Comparison of ENCODE assay signal across 23 mouse cellular contexts in the genomic region with DNA sequence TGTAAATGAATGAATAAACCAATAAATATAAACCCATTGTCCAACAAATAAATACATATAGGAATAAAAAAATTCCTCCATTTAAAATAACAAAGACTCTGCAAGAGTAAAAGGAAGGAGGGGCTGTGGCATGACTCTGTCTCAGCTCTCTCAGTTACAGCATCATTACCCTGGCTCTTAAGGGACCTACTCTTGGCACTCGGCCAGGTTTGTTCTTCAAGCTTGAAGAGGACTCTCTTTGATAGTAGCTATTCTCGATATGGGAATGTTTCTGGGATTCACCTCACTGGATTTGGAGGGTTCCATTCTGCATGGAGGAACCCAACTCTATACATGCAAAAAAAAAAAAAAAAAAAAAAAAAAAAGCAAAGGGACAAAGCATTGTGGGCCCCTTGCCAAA. TPM values are rescaled to one million over a fixed set of nuclear protein-coding genes. Genes with fewer than 3 reads are reported as not detected.
DNase-seq lines count a peak whose midpoint lies in the region; ATAC-seq and TF ChIP-seq lines count a peak whose summit lies in the region.
"Had no signal": no experiment of that assay in that cellular context is flagged by ENCODE, and none has a peak within 500 bp of the region (broad histone marks: within the 10 kb centered on the region; RNA-seq: fewer than 3 reads in every experiment).

No protein-coding gene starts in this region.

- DNase-seq in heart, adult 11 months: peak; percentile 28
- no peak for DNase-seq in heart, adult 18-20 months
- no peak for DNase-seq in lung, adult 2 months
- DNase-seq in 416B (ENCODE audit: low read depth) (peak; percentile 6), MEL (ENCODE audit: low read depth, low spot score) (peak; percentile 24)
- no peak for DNase-seq in layer of hippocampus, adult 18-20 months (ENCODE audit: low spot score in 2 of 2)
- DNase-seq: cerebellum, adult 11-12 months had no signal

- no peak overlapping the region for H3K9ac ChIP-seq in lung, embryonic 15.5 days
- H3K9ac ChIP-seq in MEL (ENCODE audit: control insufficient read depth, low read depth, low read length, poor library complexity, severe bottlenecking): no peak overlapping the region
- H3K9ac ChIP-seq: embryonic facial prominence, embryonic 13.5 days; hindbrain, embryonic 13.5 days; limb, embryonic 13.5 days; liver, embryonic 14.5 days; neural tube, embryonic 12.5 days had no signal

- H3K27ac ChIP-seq in lung, embryonic 15.5 days: no peak overlapping the region
- H3K27ac ChIP-seq in MEL (ENCODE audit: control insufficient read depth, low read depth, low read length): no peak overlapping the region
- H3K27ac ChIP-seq: embryonic facial prominence, embryonic 13.5 days; hindbrain, embryonic 13.5 days; kidney, postnatal 0 days; limb, embryonic 13.5 days; liver, embryonic 14.5 days; neural tube, embryonic 12.5 days had no signal

- WGBS in lung, embryonic 15.5 days: 24% methylated on average over 2 of the region's 2 CpGs
- WGBS in lung, adult 2 months: 38% methylated on average over 2 of the region's 2 CpGs

- no peaks in the 10 kb centered on the region for H3K27me3 ChIP-seq in lung, embryonic 15.5 days
- peaks cover 0 to 3% of the 10 kb centered on the region in 2 experiments; a peak in 2 of 4 replicates for H3K27me3 ChIP-seq in MEL (ENCODE audit: control insufficient read depth in 1 of 2, insufficient read depth in 2 of 2, low read length in 2 of 2)
- H3K27me3 ChIP-seq: embryonic facial prominence, embryonic 13.5 days; hindbrain, embryonic 13.5 days; limb, embryonic 13.5 days; neural tube, embryonic 12.5 days had no signal

- no peak for TF ChIP-seq RAD21 in MEL (IDR thresholded peaks at IDR 0.05; ENCODE audit: low read depth, low read length)

- no peak for TF ChIP-seq POLR2A in lung, adult 2 months (IDR thresholded peaks at IDR 0.05; ENCODE audit: borderline replicate concordance, extremely low read depth, low read depth, low read length)
- no peak for TF ChIP-seq POLR2A in MEL (IDR thresholded peaks at IDR 0.05; ENCODE audit: control insufficient read depth in 1 of 2, insufficient read depth in 1 of 2, low read depth in 1 of 2, low read length in 2 of 2, poor library complexity in 1 of 2)

- peaks cover 19% of the 10 kb centered on the region for H3K4me1 ChIP-seq in lung, embryonic 15.5 days
- no peaks in the 10 kb centered on the region; the same call in 1 of the 2 replicates for H3K4me1 ChIP-seq in lung, adult 2 months (ENCODE audit: control insufficient read depth, insufficient read depth, low read length)
- H3K4me1 ChIP-seq in MEL (ENCODE audit: control insufficient read depth in 1 of 2, insufficient read depth in 2 of 2, low read length in 2 of 2): no peaks in the 10 kb centered on the region
- H3K4me1 ChIP-seq: hindbrain, embryonic 13.5 days; limb, embryonic 13.5 days; neural tube, embryonic 12.5 days had no signal

- H3K9me3 ChIP-seq in lung, embryonic 15.5 days: no peaks in the 10 kb centered on the region; the same call in 1 of the 2 replicates
- H3K9me3 ChIP-seq in MEL (replicated peaks; ENCODE audit: insufficient read depth, low read length): no peaks in the 10 kb centered on the region
- H3K9me3 ChIP-seq: hindbrain, embryonic 13.5 days; neural tube, embryonic 12.5 days had no signal

- H3K79me2 ChIP-seq in MEL (ENCODE audit: control insufficient read depth, insufficient read depth, low read length, poor library complexity): no peaks in the 10 kb centered on the region

- TF ChIP-seq EP300 in MEL (IDR thresholded peaks at IDR 0.05; ENCODE audit: low read depth in 1 of 2, low read length in 2 of 2): no peak

- no peaks in the 10 kb centered on the region for H3K36me3 ChIP-seq in lung, embryonic 15.5 days
- no peaks in the 10 kb centered on the region for H3K36me3 ChIP-seq in MEL (ENCODE audit: control insufficient read depth in 1 of 2, insufficient read depth in 2 of 2, low read length in 2 of 2)
- H3K36me3 ChIP-seq: embryonic facial prominence, embryonic 13.5 days; hindbrain, embryonic 13.5 days; limb, embryonic 13.5 days; neural tube, embryonic 12.5 days had no signal

- H3K4me3 ChIP-seq in lung, embryonic 15.5 days: no peak overlapping the region
- no peak overlapping the region for H3K4me3 ChIP-seq in lung, adult 2 months (replicated peaks; ENCODE audit: extremely low read depth, low read depth, low read length)
- no peak overlapping the region for H3K4me3 ChIP-seq in MEL (ENCODE audit: control insufficient read depth in 1 of 2, insufficient read depth in 1 of 2, low read depth in 2 of 2, low read length in 2 of 2)
- H3K4me3 ChIP-seq: embryonic facial prominence, embryonic 13.5 days; hindbrain, embryonic 13.5 days; limb, embryonic 13.5 days; neural tube, embryonic 12.5 days had no signal

- H3K4me2 ChIP-seq in lung, embryonic 15.5 days: no peak overlapping the region
- H3K4me2 ChIP-seq: embryonic facial prominence, embryonic 13.5 days; hindbrain, embryonic 13.5 days; limb, embryonic 13.5 days; neural tube, embryonic 12.5 days had no signal

- ATAC-seq in lung, embryonic 15.5 days (ENCODE audit: borderline replicate concordance, extremely low read depth, low FRiP score, low TSS enrichment): 0 out of 2 replicates have a peak, but pooled peaks have one; percentile 39
- ATAC-seq: intestine, embryonic 16.5 days had no signal

- TF ChIP-seq CTCF in lung, adult 2 months (IDR thresholded peaks at IDR 0.05; ENCODE audit: insufficient read depth, low read length): no peak
- TF ChIP-seq CTCF in MEL (IDR thresholded peaks at IDR 0.05 in 2 of 3, conservative IDR thresholded peaks at IDR 0.05 in 1 of 3; ENCODE audit: control insufficient read depth in 1 of 3, insufficient read depth in 1 of 3, low read depth in 2 of 3, low read length in 3 of 3, poor library complexity in 1 of 3, severe bottlenecking in 1 of 3): no peak

TF ChIP-seq in MEL, 35 proteins besides CTCF, POLR2A, EP300 and RAD21:
- TF ChIP-seq USF2 (IDR thresholded peaks at IDR 0.05; ENCODE audit: borderline replicate concordance in 1 of 2, insufficient read depth in 1 of 2, low read depth in 1 of 2, low read length in 2 of 2): no peak
- TF ChIP-seq HCFC1 (IDR thresholded peaks at IDR 0.05; ENCODE audit: low read depth, low read length): no peak
TF ChIP-seq in MEL: peak in this region for 0.

RNA-seq across cellular contexts. Expression of gene 1700012B07Rik, which starts 16.1 kb away (rescaled TPM):
- not detected for total RNA-seq in heart, adult 18-20 months (2021)
- polyA plus RNA-seq in lung, embryonic 15.5 days (2015; fragmentation: Nextera tagmentation; extraction: Ambion mirVana): not detected in 2 replicates
- 0.12 and 0.26 TPM in 2 replicates for polyA plus RNA-seq in lung, adult 2 months (2012; rRNA removed)
- total RNA-seq in MEL (2012; rRNA removed): not detected in 2 replicates
- polyA plus RNA-seq in MEL (2012; ENCODE audit: insufficient read depth in 1 of 2, insufficient read length in 2 of 2, low read depth in 1 of 2, low replicate concordance in 2 of 2, missing spikeins in 1 of 2): not detected
- not detected for total RNA-seq in layer of hippocampus, adult 18-20 months (2021)
- total RNA-seq: common myeloid progenitor, adult 5-6 weeks; gastrocnemius, adult 8-10 months; heart, adult 8-10 months; left cerebral cortex, adult 8-10 months; megakaryocyte progenitor cell, adult 5-6 weeks; monocyte, adult 5-6 weeks had no signal
- polyA plus RNA-seq: embryonic facial prominence, embryonic 13.5 days; heart, embryonic 16.5 days; hindbrain, embryonic 13.5 days; intestine, embryonic 16.5 days; kidney, postnatal 0 days; limb, embryonic 13.5 days; neural tube, embryonic 12.5 days; stomach, embryonic 14.5 days had no signal

Comparison
In these comparisons a context has a peak if more than half of its experiments do, and no peak if none do; other contexts are left out.
1. DNase-seq: peak in heart, adult 11 months (single experiment), 416B (single experiment) and MEL (single experiment); none in heart, adult 18-20 months (0 of 2), lung, adult 2 months (single experiment) and layer of hippocampus, adult 18-20 months (0 of 2).